31 mouse cellular contexts compared by ENCODE assay signal in genomic region chr4:148054961-148055695, GRCm38 (mm10). TPM values are rescaled to one million over a fixed set of nuclear protein-coding genes. Genes with fewer than 3 reads are reported as not detected.
A peak's percentile ranks its signal among the peaks of the same experiment; 100 is the strongest.
DNase-seq lines count a peak whose midpoint lies in the region; TF ChIP-seq lines count a peak whose summit lies in the region.
"Had no signal": no experiment of that assay in that cellular context is flagged by ENCODE, and none has a peak within 500 bp of the region (broad histone marks: within the 10 kb centered on the region; RNA-seq: fewer than 3 reads in every experiment).

No protein-coding gene starts in this region.

- H3K36me3 ChIP-seq in heart, embryonic 10.5 days, result peaks cover 89% of the 10 kb centered on the region
- peaks cover 10% of the 10 kb centered on the region; the same call in 1 of the 2 replicates for H3K36me3 ChIP-seq in thymus, adult 2 months (ENCODE audit: control insufficient read depth, insufficient read depth, low read length)
- H3K36me3 ChIP-seq in heart, adult 2 months (ENCODE audit: control insufficient read depth, insufficient read depth, low read length), result no peaks in the 10 kb centered on the region; the same call in 1 of the 2 replicates

- intact Hi-C loops in heart, adult 2 months (cut with DNase I), result no loop called here

- TF ChIP-seq EP300 in heart, adult 2 months (IDR thresholded peaks at IDR 0.05; ENCODE audit: insufficient read depth, low read depth, low read length), result no peak

- no peak for TF ChIP-seq POLR2A in thymus, adult 2 months (IDR thresholded peaks at IDR 0.05; ENCODE audit: control insufficient read depth, extremely low read depth, insufficient read depth, low read length, poor library complexity)
- no peak for TF ChIP-seq POLR2A in heart, adult 2 months (IDR thresholded peaks at IDR 0.05; ENCODE audit: insufficient read depth, low read depth, low read length)

- H3K27me3 ChIP-seq in heart, embryonic 10.5 days (ENCODE audit: insufficient read depth, poor library complexity, severe bottlenecking), result no peaks in the 10 kb centered on the region
- H3K27me3 ChIP-seq in thymus, adult 2 months (ENCODE audit: control insufficient read depth, insufficient read depth, low read length), result no peaks in the 10 kb centered on the region
- no peaks in the 10 kb centered on the region for H3K27me3 ChIP-seq in heart, adult 2 months (ENCODE audit: control insufficient read depth, insufficient read depth, low read length)
- H3K27me3 ChIP-seq: forebrain, embryonic 15.5 days; heart, embryonic 13.5 days; liver, embryonic 12.5 days; midbrain, embryonic 15.5 days; neural tube, embryonic 12.5 days had no signal

- H3K9ac ChIP-seq in heart, adult 2 months (ENCODE audit: low read depth, low read length), result no peak overlapping the region
- H3K9ac ChIP-seq: forebrain, embryonic 15.5 days; heart, embryonic 13.5 days; hindbrain, embryonic 14.5 days; liver, embryonic 12.5 days; midbrain, embryonic 15.5 days; neural tube, embryonic 12.5 days had no signal

- H3K9me3 ChIP-seq in heart, embryonic 10.5 days, result no peaks in the 10 kb centered on the region
- H3K9me3 ChIP-seq: forebrain, embryonic 15.5 days; heart, embryonic 13.5 days; liver, embryonic 12.5 days; megakaryocyte, embryonic 14.5 days; midbrain, embryonic 15.5 days; neural tube, embryonic 12.5 days had no signal

- peak; percentile 86 for DNase-seq in heart, adult 11 months
- no peak for DNase-seq in heart, embryonic 10.5 days (ENCODE audit: low spot score)
- peak; percentile 73 for DNase-seq in brain, adult 2 months (ENCODE audit: low read depth, low spot score)
- peak; percentile 82 for DNase-seq in cerebellum, adult 11-12 months
- peak; percentile 79 for DNase-seq in cerebellum, adult 9-11 months
- DNase-seq in thymus, adult 2 months, result no peak
- no peak for DNase-seq in heart, adult 2 months
- DNase-seq: adrenal gland, postnatal 25 days; B cell, adult 2 months; gastrocnemius, postnatal 25 days; heart, adult 18-20 months; heart, postnatal 10 days; kidney, adult 9 months; kidney, postnatal 14 days; left cerebral cortex, postnatal 4 days; lung, adult 18-20 months; lung, postnatal 4 days; right cerebral cortex, adult 18-20 months; right cerebral cortex, postnatal 4 days; thymus, adult 18-20 months; thymus, postnatal 36 days had no signal

- peaks cover 2% of the 10 kb centered on the region for H3K4me1 ChIP-seq in heart, embryonic 10.5 days
- H3K4me1 ChIP-seq in thymus, adult 2 months (replicated peaks; ENCODE audit: control insufficient read depth, insufficient read depth, low read length), result no peaks in the 10 kb centered on the region
- peaks cover 3% of the 10 kb centered on the region for H3K4me1 ChIP-seq in heart, adult 2 months (ENCODE audit: control insufficient read depth, insufficient read depth, low read length)
- H3K4me1 ChIP-seq: midbrain, embryonic 15.5 days; neural tube, embryonic 12.5 days had no signal

- WGBS in heart, embryonic 10.5 days, result 93% methylated on average over 21 of the region's 21 CpGs
- WGBS in thymus, adult 2 months, result 96% methylated on average over 21 of the region's 21 CpGs
- WGBS in heart, adult 2 months, result 90% methylated on average over 21 of the region's 21 CpGs

- H3K27ac ChIP-seq in heart, embryonic 10.5 days, result no peak overlapping the region
- H3K27ac ChIP-seq in thymus, adult 2 months (ENCODE audit: control insufficient read depth, insufficient read depth, low read length), result no peak overlapping the region
- H3K27ac ChIP-seq in heart, adult 2 months, result no peak overlapping the region
- H3K27ac ChIP-seq: heart, embryonic 13.5 days; hindbrain, embryonic 14.5 days; liver, embryonic 12.5 days; midbrain, embryonic 15.5 days; neural tube, embryonic 12.5 days; stomach, postnatal 0 days had no signal

- no peak for TF ChIP-seq CTCF in thymus, adult 2 months (IDR thresholded peaks at IDR 0.05; ENCODE audit: borderline replicate concordance, control insufficient read depth, extremely low read depth, insufficient read depth, low read length, poor library complexity)
- TF ChIP-seq CTCF in heart, adult 2 months (IDR thresholded peaks at IDR 0.05), result no peak

- H3K4me3 ChIP-seq in heart, embryonic 10.5 days, result no peak overlapping the region
- no peak overlapping the region for H3K4me3 ChIP-seq in thymus, adult 2 months (ENCODE audit: control insufficient read depth, insufficient read depth, low read length)
- no peak overlapping the region for H3K4me3 ChIP-seq in heart, adult 2 months
- H3K4me3 ChIP-seq: forebrain, embryonic 15.5 days; heart, embryonic 13.5 days; liver, embryonic 12.5 days; megakaryocyte, embryonic 14.5 days; midbrain, embryonic 15.5 days; neural tube, embryonic 12.5 days had no signal

- no peaks in the 10 kb centered on the region for H3K79me2 ChIP-seq in heart, adult 2 months (replicated peaks; ENCODE audit: control insufficient read depth, insufficient read depth, low read length)

RNA-seq across cellular contexts. Expression of gene Mthfr, which starts 16.3 kb away (rescaled TPM):
- 13.5 and 15.6 TPM in 2 replicates for polyA plus RNA-seq in heart, embryonic 10.5 days (2016; fragmentation: Nextera tagmentation; extraction: Ambion mirVana)
- 28.3 and 30.2 TPM in 2 replicates for polyA plus RNA-seq in thymus, adult 2 months (2012; rRNA removed)
- total RNA-seq in heart, adult 2 months (2021), result 10 to 100 TPM in 1 of 2 experiments, 1 to 10 TPM in 1; 8.2 to 11.0 TPM
- polyA plus RNA-seq in heart, adult 2 months (2012; rRNA removed), result 15.7 and 17.3 TPM in 2 replicates

RNA-seq across cellular contexts. Expression of gene Clcn6, which starts 16.5 kb away (rescaled TPM):
- polyA plus RNA-seq in heart, embryonic 10.5 days (2016; fragmentation: Nextera tagmentation; extraction: Ambion mirVana), result 8.0 and 8.4 TPM in 2 replicates
- 37.9 and 39.4 TPM in 2 replicates for polyA plus RNA-seq in thymus, adult 2 months (2012; rRNA removed)
- 1 to 10 TPM; 7.5 to 8.1 TPM for total RNA-seq in heart, adult 2 months (2021)
- 8.9 and 9.0 TPM in 2 replicates for polyA plus RNA-seq in heart, adult 2 months (2012; rRNA removed)

RNA-seq across cellular contexts. Expression of gene Agtrap, which starts 32.7 kb away (rescaled TPM):
- polyA plus RNA-seq in heart, embryonic 10.5 days (2016; fragmentation: Nextera tagmentation; extraction: Ambion mirVana), result 20.8 and 25.5 TPM in 2 replicates
- polyA plus RNA-seq in thymus, adult 2 months (2012; rRNA removed), result 98.0 and 106 TPM in 2 replicates
- 10 to 100 TPM; 38.3 to 47.1 TPM for total RNA-seq in heart, adult 2 months (2021)
- 26.8 and 40.2 TPM in 2 replicates for polyA plus RNA-seq in heart, adult 2 months (2012; rRNA removed)

RNA-seq across cellular contexts. Expression of gene Nppa, which starts 54.6 kb away (rescaled TPM):
- polyA plus RNA-seq in heart, embryonic 10.5 days (2016; fragmentation: Nextera tagmentation; extraction: Ambion mirVana), result 2,404 and 4,482 TPM in 2 replicates
- 1.6 and 195 TPM in 2 replicates for polyA plus RNA-seq in thymus, adult 2 months (2012; rRNA removed)
- total RNA-seq in heart, adult 2 months (2021), result 1,000 to 10,000 TPM; 1,237 to 1,820 TPM
- polyA plus RNA-seq in heart, adult 2 months (2012; rRNA removed), result 4,085 and 4,474 TPM in 2 replicates
- total RNA-seq: adrenal gland, adult 18-20 months; adrenal gland, postnatal 25 days; gastrocnemius, postnatal 25 days; hematopoietic stem cell, adult 5-6 weeks had no signal

Comparison
In these comparisons a context has a peak if more than half of its experiments do, and no peak if none do; other contexts are left out.
1. DNase-seq: peak in heart, adult 11 months (single experiment), brain, adult 2 months (single experiment), cerebellum, adult 11-12 months (single experiment) and cerebellum, adult 9-11 months (single experiment); none in heart, embryonic 10.5 days (single experiment), thymus, adult 2 months (single experiment) and heart, adult 2 months (0 of 2).